Mouse (Mus musculus) lung, embryonic 15.5 days (tissue): ENCODE results near the gene Mvb12b. TPM values are rescaled to one million over a fixed set of nuclear protein-coding genes. Genes with fewer than 3 reads are reported as not detected.

Source experiments
- ATAC-seq: fragments of 200-750 bp; cut with Nextera tagmentation; 2 replicates; pipeline ENCODE4 v1.8.0; 2017; ENCODE audit warnings: moderate number of reproducible peaks, borderline replicate concordance; ENCODE audit not compliant: low FRiP score, low TSS enrichment; ENCODE audit errors: extremely low read depth
- H3K27ac ChIP-seq: fragments of 300-500 bp; sonication (generic); 2 replicates; pipeline ENCODE4 v1.5.1; 2015; ENCODE audit warnings: moderate library complexity, mild to moderate bottlenecking, inconsistent platforms
- H3K27me3 ChIP-seq: fragments of 300-500 bp; sonication (generic); 2 replicates; pipeline ENCODE4 v1.6.1; 2015; ENCODE audit warnings: inconsistent platforms
- H3K36me3 ChIP-seq: fragments of 300-500 bp; sonication (generic); 2 replicates; pipeline ENCODE4 v1.6.1; 2015; ENCODE audit warnings: inconsistent platforms
- H3K4me1 ChIP-seq: fragments of 300-500 bp; sonication (generic); 2 replicates; pipeline ENCODE4 v1.6.1; 2015; ENCODE audit warnings: inconsistent platforms
- H3K4me2 ChIP-seq: fragments of 300-500 bp; sonication (generic); 2 replicates; pipeline ENCODE4 v1.6.1; 2015; ENCODE audit warnings: inconsistent platforms, mild to moderate bottlenecking, moderate library complexity
- H3K4me3 ChIP-seq: fragments of 300-500 bp; sonication (generic); 2 replicates; pipeline ENCODE4 v1.5.1; 2015; ENCODE audit warnings: mild to moderate bottlenecking, inconsistent platforms
- H3K9ac ChIP-seq: fragments of 300-500 bp; sonication (generic); 2 replicates; pipeline ENCODE4 v1.6.1; 2015; ENCODE audit warnings: inconsistent platforms
- H3K9me3 ChIP-seq: fragments of 300-500 bp; sonication (generic); 2 replicates; pipeline ENCODE4 v1.6.1; 2016; ENCODE audit warnings: inconsistent platforms
- WGBS: fragments of 180-500 bp; shearing (Covaris S2); methylation state at CpG from one replicate; pipeline ENCODE4 v1.1.7; 2015; 5-methylcytosine and 5-hydroxymethylcytosine counted together
- polyA plus RNA-seq: library from polyadenylated mRNA; unstranded; fragments of >200 nt; fragmentation: Nextera tagmentation; extraction: Ambion mirVana; gene quantifications from 2 replicates; pipeline ENCODE4 v1.2.1, GENCODE M21; 2015

Mvb12b gene
- polyA plus RNA-seq, 1 experiment from 2014 or later: 22.8 TPM

- Histone ChIP-seq H3K27me3 (no peaks in the 10 kb centered on the region), H3K9me3 (no peaks in the 10 kb centered on the region), H3K27ac (no peak overlapping the region), H3K4me1 (peaks cover 9% of the 10 kb centered on the region), H3K36me3 (no peaks in the 10 kb centered on the region), H3K4me3 (no peak overlapping the region), H3K9ac (no peak overlapping the region), H3K4me2 (no peak overlapping the region)
- ATAC-seq: no peak
- whole genome bisulfite sequencing: 81% methylated on average over 4 of the region's 4 CpGs
Measured at GRCm38 (mm10) chr2:33841980-33842379, 45.8 kb downstream of the Mvb12b start.

GRCm38 (mm10) chr2:33840483-33840882 is 47.3 kb downstream of the Mvb12b start:
- no peak overlapping the region for H3K9ac ChIP-seq
- 72% methylated on average over 3 of the region's 3 CpGs for WGBS
- H3K4me1 ChIP-seq: 0 out of 2 replicates have a peak, but pooled peaks cover 4% of the 10 kb centered on the region
- no peak overlapping the region for H3K4me3 ChIP-seq
- no peaks in the 10 kb centered on the region for H3K36me3 ChIP-seq
- H3K9me3 ChIP-seq: no peaks in the 10 kb centered on the region
- no peak for ATAC-seq
- no peak overlapping the region for H3K27ac ChIP-seq
- H3K27me3 ChIP-seq: no peaks in the 10 kb centered on the region
- no peak overlapping the region for H3K4me2 ChIP-seq

GRCm38 (mm10) chr2:33839252-33839651 is 48.5 kb downstream of the Mvb12b start:
- H3K36me3 ChIP-seq: peaks cover 3% of the 10 kb centered on the region; the same call in 1 of the 2 replicates
- 0 out of 2 replicates have a peak, but pooled peaks cover under 1% of the 10 kb centered on the region for H3K4me1 ChIP-seq
- H3K4me3 ChIP-seq: no peak overlapping the region
- H3K9ac ChIP-seq: no peak overlapping the region
- no peak overlapping the region for H3K4me2 ChIP-seq
- H3K27ac ChIP-seq: no peak overlapping the region
- ATAC-seq: no peak
- H3K27me3 ChIP-seq: no peaks in the 10 kb centered on the region
- no peaks in the 10 kb centered on the region for H3K9me3 ChIP-seq

GRCm38 (mm10) chr2:33837297-33837696 is 50.4 kb downstream of the Mvb12b start:
- no peaks in the 10 kb centered on the region for H3K9me3 ChIP-seq
- no peak for ATAC-seq
- H3K4me2 ChIP-seq: no peak overlapping the region
- H3K27me3 ChIP-seq: no peaks in the 10 kb centered on the region
- no peak overlapping the region for H3K27ac ChIP-seq
- 86% methylated on average over 6 of the region's 6 CpGs for WGBS
- no peak overlapping the region for H3K9ac ChIP-seq
- H3K4me3 ChIP-seq: no peak overlapping the region
- H3K36me3 ChIP-seq: peaks cover 7% of the 10 kb centered on the region; the same call in 1 of the 2 replicates
- no peaks in the 10 kb centered on the region for H3K4me1 ChIP-seq

GRCm38 (mm10) chr2:33836660-33837213 is 51.0 kb downstream of the Mvb12b start:
- Histone ChIP-seq H3K27me3 (no peaks in the 10 kb centered on the region), H3K9ac (no peak overlapping the region)

GRCm38 (mm10) chr2:33835038-33835437 is 52.7 kb downstream of the Mvb12b start:
- Histone ChIP-seq H3K4me2 (no peak overlapping the region), H3K4me3 (no peak overlapping the region), H3K27me3 (no peaks in the 10 kb centered on the region), H3K27ac (no peak overlapping the region), H3K4me1 (peaks cover 2% of the 10 kb centered on the region; the same call in 1 of the 2 replicates), H3K9me3 (no peaks in the 10 kb centered on the region), H3K9ac (no peak overlapping the region), H3K36me3 (peaks cover 11% of the 10 kb centered on the region; the same call in 1 of the 2 replicates)
- ATAC-seq: no peak
- WGBS: 82% methylated on average over 8 of the region's 8 CpGs

More at GRCm38 (mm10) chr2:33836660-33837213, 51.0 kb downstream of the Mvb12b start:
- no peak overlapping the region for H3K4me3 ChIP-seq
- H3K27ac ChIP-seq: no peak overlapping the region
- peaks cover 7% of the 10 kb centered on the region; the same call in 1 of the 2 replicates for H3K36me3 ChIP-seq
- no peak for ATAC-seq
- H3K4me2 ChIP-seq: no peak overlapping the region
- no peaks in the 10 kb centered on the region for H3K4me1 ChIP-seq
- 72% methylated on average over 9 of the region's 9 CpGs for WGBS
- H3K9me3 ChIP-seq: no peaks in the 10 kb centered on the region

GRCm38 (mm10) chr2:33833902-33834301 is 53.8 kb downstream of the Mvb12b start:
- H3K9me3 ChIP-seq: no peaks in the 10 kb centered on the region
- ATAC-seq: no peak
- H3K4me2 ChIP-seq: no peak overlapping the region
- H3K27ac ChIP-seq: no peak overlapping the region
- peaks cover 11% of the 10 kb centered on the region; the same call in 1 of the 2 replicates for H3K36me3 ChIP-seq
- H3K27me3 ChIP-seq: no peaks in the 10 kb centered on the region
- H3K4me3 ChIP-seq: no peak overlapping the region
- 80% methylated on average over 1 of the region's 1 CpGs for WGBS
- H3K9ac ChIP-seq: no peak overlapping the region
- peaks cover 2% of the 10 kb centered on the region; the same call in 1 of the 2 replicates for H3K4me1 ChIP-seq

GRCm38 (mm10) chr2:33829870-33830269 is 57.9 kb downstream of the Mvb12b start:
- H3K4me2 ChIP-seq: no peak overlapping the region
- 53% methylated on average over 2 of the region's 2 CpGs for WGBS

GRCm38 (mm10) chr2:33826777-33827176 is 61.0 kb downstream of the Mvb12b start:
- H3K36me3 ChIP-seq: peaks cover 41% of the 10 kb centered on the region

More at GRCm38 (mm10) chr2:33829870-33830269, 57.9 kb downstream of the Mvb12b start:
- no peak for ATAC-seq
- H3K4me3 ChIP-seq: no peak overlapping the region
- no peak overlapping the region for H3K27ac ChIP-seq
- H3K9ac ChIP-seq: no peak overlapping the region
- H3K4me1 ChIP-seq: peaks cover 2% of the 10 kb centered on the region; the same call in 1 of the 2 replicates
- peaks cover 30% of the 10 kb centered on the region for H3K36me3 ChIP-seq
- no peaks in the 10 kb centered on the region for H3K27me3 ChIP-seq
- H3K9me3 ChIP-seq: no peaks in the 10 kb centered on the region

GRCm38 (mm10) chr2:33824935-33825514 is 62.7 kb downstream of the Mvb12b start:
- Histone ChIP-seq H3K27me3 (no peaks in the 10 kb centered on the region), H3K9ac (no peak overlapping the region), H3K27ac (no peak overlapping the region), H3K36me3 (peaks cover 48% of the 10 kb centered on the region), H3K4me3 (no peak overlapping the region), H3K9me3 (no peaks in the 10 kb centered on the region), H3K4me1 (no peaks in the 10 kb centered on the region), H3K4me2 (no peak overlapping the region)
- 80% methylated on average over 11 of the region's 11 CpGs for WGBS
- no peak for ATAC-seq

More at GRCm38 (mm10) chr2:33826777-33827176, 61.0 kb downstream of the Mvb12b start:
- Histone ChIP-seq H3K4me1 (peaks cover 2% of the 10 kb centered on the region; the same call in 1 of the 2 replicates), H3K4me3 (no peak overlapping the region), H3K9me3 (no peaks in the 10 kb centered on the region), H3K27ac (no peak overlapping the region), H3K9ac (no peak overlapping the region), H3K27me3 (no peaks in the 10 kb centered on the region), H3K4me2 (no peak overlapping the region)
- ATAC-seq: no peak
- 74% methylated on average over 6 of the region's 6 CpGs for WGBS

- H3K36me3 ChIP-seq: peaks cover 47% of the 10 kb centered on the region
- H3K4me3 ChIP-seq: no peak overlapping the region
- H3K27ac ChIP-seq: no peak overlapping the region
- WGBS: 33% methylated on average over 13 of the region's 13 CpGs
- H3K27me3 ChIP-seq: no peaks in the 10 kb centered on the region
- peak; percentile 65 for ATAC-seq
- no peak overlapping the region for H3K9ac ChIP-seq
- no peaks in the 10 kb centered on the region for H3K4me1 ChIP-seq
- H3K9me3 ChIP-seq: no peaks in the 10 kb centered on the region
- H3K4me2 ChIP-seq: no peak overlapping the region
Measured at GRCm38 (mm10) chr2:33821677-33822607, 65.8 kb downstream of the Mvb12b start.
